Mouse (Mus musculus) adrenal gland, postnatal 36 days (tissue): ENCODE measurements around the gene Sf3a3. TPM values are rescaled to one million over a fixed set of nuclear protein-coding genes. Genes with fewer than 3 reads are reported as not detected.

Source experiments
- DNase-seq, 2 experiments: peaks; one replicate each; pipeline ENCODE4 v3.0.0; 2021; ENCODE audit warnings: mixed read lengths in 1 of 2
- total RNA-seq, 2 experiments: library from RNA; stranded (reverse); gene quantifications; 2 replicates each; pipeline ENCODE4 v1.2.3; 2021

The Sf3a3 gene
- total RNA-seq, 2 experiments from 2014 or later = 39.3 to 39.6 TPM

- DNase-seq = no peak
Observed at GRCm38 (mm10) chr4:124738013-124738412, 23.4 kb downstream of the Sf3a3 start.

GRCm38 (mm10) chr4:124738783-124739182 is 24.2 kb downstream of the Sf3a3 start:
- no peak for DNase-seq

DNA sequence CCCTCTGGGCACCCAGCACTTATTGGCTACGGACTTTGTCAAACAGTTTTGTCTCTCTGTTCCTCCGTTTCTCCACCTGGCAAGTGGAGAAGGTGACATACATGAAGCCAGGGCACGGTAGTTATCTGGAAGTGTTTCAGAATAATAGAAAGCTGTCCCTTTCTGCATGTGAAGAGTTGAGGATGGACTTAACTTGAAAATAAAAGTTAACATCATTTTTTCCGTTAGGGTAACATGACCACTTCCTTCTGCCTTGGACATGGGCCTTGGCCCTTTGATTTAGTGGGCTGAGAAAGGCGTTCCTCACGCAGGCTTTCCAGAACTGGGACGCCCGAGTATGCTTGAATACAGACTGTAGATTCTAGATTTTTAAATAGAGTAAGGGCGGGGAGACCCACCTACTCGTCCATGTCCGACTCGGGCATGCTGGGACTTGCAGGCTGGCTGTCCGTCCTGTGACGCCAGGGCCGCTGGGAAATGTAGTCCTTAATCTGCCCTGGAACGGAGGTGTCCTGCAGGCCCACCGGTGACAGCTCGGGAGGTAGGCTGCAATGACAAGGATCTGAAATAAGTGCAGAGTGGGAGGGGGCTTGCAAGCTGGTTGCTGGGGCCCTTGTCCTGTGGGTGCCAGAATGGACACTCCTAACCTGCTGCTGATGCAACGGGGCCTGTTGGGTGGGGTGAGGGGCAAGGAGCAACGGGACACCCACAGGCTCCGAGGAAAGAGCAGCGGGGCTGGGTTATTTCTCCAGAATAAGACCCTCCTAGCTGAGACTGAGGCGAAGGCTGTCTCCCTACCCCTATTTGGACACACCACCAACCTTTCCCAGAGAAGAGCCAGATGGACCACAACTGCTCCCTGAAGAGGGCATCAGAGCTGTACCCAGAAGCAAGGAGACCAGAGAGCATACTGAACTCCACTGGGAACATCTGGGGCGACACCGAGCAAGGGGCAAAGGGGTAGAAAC is 27.1 kb downstream of the Sf3a3 start, which contains the start of gene Inpp5b:
Gene Inpp5b, plus strand, starts transcription at position 475 of the 968 bp plus-strand sequence.
- DNase-seq = peak; percentile 86 to 87

DNA sequence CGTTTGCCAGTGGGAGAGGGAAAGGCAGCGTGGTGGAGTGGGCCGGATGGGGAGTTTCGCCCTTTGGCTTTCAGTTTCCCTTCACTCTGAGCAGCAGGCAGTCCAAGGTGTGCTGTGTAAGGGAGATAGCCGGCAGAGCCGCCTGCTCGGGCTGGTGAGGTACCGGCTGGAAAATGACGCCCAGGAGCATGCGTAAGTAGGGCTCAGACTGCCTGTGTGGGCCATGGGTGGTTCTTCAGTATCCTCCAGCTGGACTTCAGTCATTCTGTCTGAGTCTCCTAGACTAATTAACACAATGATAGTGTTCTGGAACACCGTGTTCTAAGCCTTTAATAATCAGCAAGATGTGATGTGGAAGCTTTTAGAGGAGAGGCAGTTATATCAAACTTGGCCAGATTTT is 28.3 kb downstream of the Sf3a3 start:
- no peak for DNase-seq

- DNase-seq = no peak
Observed at GRCm38 (mm10) chr4:124746577-124746976, 32.0 kb downstream of the Sf3a3 start.

- no peak for DNase-seq
Observed at GRCm38 (mm10) chr4:124747851-124748250, 33.3 kb downstream of the Sf3a3 start.

DNA sequence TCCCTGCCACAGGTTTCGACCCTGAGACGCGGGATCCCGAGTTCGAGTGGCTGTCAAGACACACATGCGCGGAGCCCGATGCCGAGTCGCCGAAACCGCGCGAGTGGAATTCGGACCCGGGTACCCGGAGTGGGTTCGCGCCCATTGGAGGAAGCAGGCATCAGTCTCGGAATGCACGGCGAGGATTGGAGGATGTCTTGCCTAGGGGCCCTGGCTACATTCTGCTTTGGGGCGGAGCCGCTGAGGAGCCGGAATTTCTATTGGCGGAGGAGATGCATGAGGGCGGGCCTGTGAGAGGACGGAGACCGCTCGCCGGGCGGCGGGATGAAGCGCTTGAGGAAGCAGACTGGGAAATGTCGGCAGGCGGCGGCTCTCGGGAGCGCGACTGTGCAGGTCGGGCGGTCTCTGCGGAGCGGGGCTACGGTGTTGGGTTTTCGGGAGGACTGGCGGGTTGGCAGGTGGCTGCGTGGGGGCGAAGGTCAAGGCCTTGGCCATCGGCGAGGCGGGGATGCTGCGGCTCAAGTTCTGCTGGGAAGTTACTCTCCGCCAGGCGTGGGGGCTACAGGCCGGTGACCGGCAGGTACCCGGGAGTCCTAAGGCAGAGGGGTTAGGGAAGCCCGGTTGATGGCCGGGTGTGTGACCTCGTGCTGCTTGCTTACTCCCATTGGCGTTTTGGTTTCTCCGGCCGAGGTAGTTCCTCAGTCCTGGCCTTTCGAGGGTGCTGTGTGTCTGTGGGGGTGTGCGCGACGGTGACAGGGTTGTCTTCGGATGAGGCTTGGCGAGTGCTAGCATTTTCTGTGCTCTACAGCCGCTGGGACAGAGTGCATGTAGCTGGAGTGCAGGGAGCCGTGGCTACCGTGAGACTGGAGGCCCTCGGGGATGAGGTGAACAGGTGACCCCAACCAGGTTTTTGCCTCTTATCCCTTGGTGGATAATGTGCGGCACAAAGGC is 37.0 kb downstream of the Sf3a3 start:
- DNase-seq = peak; percentile 98 to 100

DNA sequence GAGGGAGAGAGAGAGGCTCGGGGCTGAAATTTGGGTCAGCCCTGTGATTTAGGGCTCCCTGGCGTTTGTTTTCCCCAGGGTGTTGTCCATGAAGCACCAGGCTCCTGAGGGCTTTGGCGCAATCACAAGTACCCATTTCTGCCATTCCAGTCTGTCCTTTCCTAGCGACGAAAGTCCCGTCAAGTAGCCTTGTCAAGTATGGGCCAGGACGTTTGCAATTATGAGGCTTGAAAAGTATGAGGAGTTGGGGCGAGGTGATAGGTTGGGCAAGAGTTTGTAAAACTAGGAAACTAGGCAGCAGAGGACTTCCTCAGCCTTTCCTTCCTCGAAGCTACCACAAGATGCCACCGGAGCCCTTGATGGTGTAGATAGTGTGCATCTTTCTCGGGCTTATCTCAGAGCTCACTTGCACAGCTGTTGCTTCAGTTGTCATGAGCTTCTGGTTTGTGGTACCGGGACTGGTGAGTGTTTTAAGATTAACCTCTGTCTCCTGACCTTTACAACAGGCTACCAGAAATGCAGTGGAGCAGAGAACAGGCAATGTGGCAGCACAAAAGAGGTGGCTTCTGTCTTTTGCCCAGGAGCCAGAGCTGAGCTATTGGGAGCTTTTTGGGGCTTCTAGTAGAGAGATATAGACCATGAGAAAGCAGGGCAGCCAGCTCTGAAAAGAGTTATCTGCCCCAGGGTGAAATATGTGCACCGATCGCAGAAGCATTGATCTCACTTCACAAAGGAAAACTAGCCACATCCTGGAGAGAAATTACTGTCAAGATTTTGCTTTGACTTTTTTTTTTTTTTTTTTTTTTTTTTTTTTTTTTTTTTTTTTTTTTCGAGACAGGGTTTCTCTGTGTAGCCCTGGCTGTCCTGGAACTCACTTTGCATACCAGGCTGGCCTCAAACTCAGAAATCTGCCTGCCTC is 38.0 kb downstream of the Sf3a3 start:
- DNase-seq = no peak

DNA sequence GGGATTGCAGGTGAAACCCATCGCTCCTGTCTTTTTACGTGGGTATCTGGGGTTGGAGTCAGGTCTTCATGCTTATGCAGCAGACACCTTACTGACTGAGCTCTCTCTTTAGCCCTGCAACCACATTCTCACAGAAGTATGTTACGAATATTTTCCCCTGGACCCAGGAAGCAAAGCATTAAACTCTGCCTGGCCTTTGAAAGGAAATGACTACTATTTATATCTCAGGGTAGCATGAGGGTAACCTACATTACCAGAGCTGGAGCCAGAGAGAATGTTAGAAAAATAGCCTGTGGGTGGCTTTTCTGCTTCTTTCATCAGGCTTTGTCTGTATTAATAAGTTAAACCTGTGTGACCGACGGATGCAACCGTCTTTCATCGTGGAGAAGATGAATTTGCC is 41.0 kb downstream of the Sf3a3 start:
- DNase-seq = no peak

DNA sequence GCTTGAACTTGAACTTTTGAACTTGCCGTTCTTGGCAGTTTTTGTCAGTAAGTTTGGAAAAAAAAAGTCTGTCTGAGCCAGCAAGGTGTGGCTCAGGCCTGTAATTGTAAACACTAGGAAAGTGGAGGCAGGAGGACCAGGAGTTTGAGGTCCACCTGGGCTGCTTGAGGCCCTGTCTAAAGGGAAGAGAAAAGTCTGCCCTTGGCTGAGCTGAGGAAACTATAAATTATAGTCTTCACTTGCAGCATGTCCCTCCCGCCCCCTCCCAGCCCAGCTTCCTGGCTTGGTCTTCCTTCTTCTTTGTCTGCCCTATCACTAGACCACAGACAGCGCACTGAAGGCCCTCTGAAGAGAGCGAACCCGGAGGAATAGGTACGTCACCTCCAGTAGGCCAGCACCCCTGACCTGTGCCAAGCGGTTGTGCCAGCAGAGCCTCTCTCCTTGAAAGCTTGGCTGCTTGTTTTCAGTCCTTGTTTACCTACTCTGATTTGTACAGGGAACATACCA is 44.8 kb downstream of the Sf3a3 start:
- peak; percentile 61 to 63 for DNase-seq

- DNase-seq = no peak
Observed at GRCm38 (mm10) chr4:124761201-124761600, 46.6 kb downstream of the Sf3a3 start.

GRCm38 (mm10) chr4:124762858-124763452 is 48.4 kb downstream of the Sf3a3 start:
- DNase-seq = no peak

DNA sequence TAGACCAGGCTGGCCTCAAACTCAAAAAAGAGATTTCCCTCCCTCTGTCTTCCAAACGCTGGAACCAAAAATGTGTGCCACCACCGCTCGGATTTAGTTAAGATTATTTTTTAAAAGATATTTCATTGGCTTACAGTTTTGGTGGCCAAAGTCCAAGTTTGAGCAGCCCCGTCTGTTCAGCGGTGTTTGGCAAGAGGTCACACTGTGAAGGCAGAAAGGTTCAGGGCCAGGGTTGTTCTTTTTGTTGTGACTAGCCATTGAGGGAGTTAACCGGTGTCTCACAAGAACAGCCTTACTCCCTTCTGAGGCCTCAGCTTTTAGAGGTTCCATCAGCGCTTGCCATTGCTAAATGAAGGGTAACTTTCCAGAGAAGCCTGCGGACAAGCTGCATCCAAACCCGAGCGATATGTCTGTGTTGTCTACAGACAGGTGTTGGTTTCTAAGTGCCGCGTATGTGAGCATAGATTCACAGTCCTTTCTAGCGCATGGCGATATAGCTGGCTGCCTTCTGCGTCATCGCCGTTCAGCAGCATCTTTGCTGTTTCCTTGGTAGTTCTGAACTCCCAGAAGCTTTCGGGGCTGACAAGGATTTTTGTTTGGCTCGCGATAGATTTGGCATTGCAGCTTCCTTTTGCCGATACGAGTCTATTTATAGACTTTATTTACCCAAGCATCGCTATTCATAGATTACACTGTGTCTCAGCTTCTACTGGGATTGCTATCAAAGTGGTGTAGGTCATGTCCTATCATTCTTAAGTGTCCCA is 51.4 kb downstream of the Sf3a3 start:
- no peak for DNase-seq

DNA sequence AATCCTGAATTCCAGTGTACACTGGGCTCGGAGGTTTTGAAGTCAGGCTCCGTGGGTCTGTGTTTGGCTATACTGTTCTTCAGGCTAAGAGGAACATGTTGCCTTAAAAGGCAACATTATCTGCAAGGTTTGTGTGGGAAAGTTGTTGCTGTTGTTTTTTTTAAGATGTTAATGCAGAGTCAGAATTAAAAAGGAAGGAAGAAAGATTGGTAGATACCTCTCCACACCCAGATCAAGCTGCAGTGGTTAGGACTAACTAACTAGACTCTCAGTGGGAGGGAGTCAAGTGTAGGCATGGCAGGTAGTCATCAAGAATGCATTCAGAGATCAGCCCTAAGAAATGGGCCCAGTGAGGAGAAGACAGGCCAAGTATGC is 52.0 kb downstream of the Sf3a3 start:
- no peak for DNase-seq

DNA sequence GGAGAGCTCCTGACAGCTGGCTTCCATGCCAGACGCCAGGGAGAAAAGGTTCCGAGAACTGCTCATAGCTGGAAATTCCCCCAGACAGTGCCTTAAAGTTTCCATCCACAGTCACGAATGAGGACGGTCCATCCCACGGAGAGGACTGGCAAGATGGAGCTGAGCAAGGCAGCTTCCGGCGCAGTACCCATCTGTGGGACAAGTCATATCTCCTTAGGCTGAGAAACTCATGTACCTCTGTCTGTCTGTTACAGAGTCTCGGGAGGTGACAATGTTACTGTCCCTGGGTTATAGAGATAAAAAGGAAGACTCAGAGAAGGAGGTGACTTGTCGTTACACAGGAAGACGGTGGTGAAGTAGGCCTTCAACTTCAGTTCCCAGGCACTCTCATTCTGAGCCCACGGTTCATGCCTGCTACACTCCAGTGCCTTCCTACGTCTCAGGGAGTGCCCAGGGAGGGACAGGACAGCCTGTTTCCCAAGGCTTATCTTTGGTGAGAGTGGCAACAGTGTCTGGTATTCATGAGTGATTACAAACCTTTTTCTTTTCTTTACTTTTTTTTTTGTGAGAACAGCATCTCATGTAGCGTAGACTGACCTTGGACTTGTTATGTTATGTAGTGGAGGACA is 54.5 kb downstream of the Sf3a3 start:
- no peak for DNase-seq

- no peak for DNase-seq
Observed at GRCm38 (mm10) chr4:124770624-124771023, 56.0 kb downstream of the Sf3a3 start.

DNA sequence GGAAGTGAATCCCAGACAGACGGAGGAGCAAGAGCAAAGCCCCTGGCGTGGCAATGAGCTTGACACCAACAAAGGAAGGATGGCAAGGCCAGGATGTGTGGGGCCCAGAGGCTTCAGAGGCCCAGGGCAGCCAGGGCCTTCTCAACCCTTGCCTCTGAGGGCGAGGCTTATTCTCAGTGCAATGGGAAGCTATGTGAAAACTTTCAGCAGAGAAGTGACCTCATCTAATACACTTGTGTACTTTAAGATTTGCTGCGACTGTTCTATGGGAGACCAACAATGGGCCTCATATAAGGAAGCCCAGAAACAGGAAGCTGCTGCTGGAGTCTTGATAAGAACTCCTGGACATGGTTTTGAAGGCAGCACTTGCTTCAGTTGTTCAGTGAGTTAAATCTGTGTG is 57.5 kb downstream of the Sf3a3 start:
- no peak for DNase-seq

GRCm38 (mm10) chr4:124773449-124773848 is 58.9 kb downstream of the Sf3a3 start:
- DNase-seq = no peak

DNA sequence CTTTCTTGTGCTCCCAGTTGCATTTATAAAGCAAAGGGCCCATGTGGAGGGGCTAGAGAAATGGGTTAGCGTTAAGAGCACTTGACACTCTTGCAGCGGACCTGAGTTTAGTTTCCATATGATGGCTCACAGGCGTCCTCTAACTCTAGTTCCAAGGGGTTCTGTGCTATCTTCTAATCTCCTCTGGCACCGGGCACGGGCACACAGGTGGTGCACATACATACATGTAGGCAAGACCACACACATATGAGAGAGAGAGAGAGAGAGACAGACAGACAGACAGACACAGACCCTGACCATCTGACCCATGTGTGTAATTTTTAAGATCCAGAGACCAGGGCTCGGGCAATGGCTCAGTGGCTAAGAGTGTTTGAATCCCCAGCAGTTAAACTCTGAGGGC is 59.4 kb downstream of the Sf3a3 start:
- no peak for DNase-seq

DNA sequence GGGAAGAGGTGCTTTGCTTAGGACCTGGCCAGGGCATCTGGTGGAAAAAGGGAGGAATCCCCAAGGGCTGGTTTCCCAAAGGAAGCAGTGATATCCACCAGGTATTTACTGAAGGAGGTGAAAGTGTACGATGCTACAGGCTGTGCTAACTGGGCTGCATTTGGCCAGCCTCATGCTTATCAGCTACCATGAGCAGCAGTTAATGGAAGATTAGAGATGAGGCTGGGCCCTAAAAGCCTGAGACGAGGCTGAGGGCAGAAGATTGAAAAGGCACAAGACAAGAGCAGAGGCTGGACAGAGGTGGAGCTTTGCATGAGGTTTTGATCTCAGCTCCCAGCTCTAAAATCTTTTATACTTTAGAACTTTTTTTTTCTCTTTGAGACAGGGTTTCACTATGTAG is 59.9 kb downstream of the Sf3a3 start:
- DNase-seq = no peak
